Mouse (Mus musculus) lung, postnatal 0 days (tissue): Measurements from ENCODE around the gene Atp5d. TPM values are rescaled to one million over a fixed set of nuclear protein-coding genes. Genes with fewer than 3 reads are reported as not detected.

Experiments used
- ATAC-seq: fragments of 200-750 bp; cut with Nextera tagmentation; 2 replicates; pipeline ENCODE4 v1.8.0; 2017; ENCODE audit warnings: moderate library complexity
- DNase-seq: peaks from one replicate; pipeline ENCODE4 v3.0.0-alpha.2; 2016; ENCODE audit warnings: low spot score
- H3K27ac ChIP-seq: fragments of 300-500 bp; sonication (generic); 2 replicates; pipeline ENCODE4 v1.5.1; 2014; ENCODE audit warnings: antibody characterized with exemption, mild to moderate bottlenecking, low read length, mixed read lengths
- H3K27me3 ChIP-seq: fragments of 300-500 bp; sonication (generic); replicated peaks from 2 replicates; pipeline ENCODE4 v1.6.1; 2014; ENCODE audit warnings: low read length, mixed read lengths; ENCODE audit not compliant: insufficient read depth
- H3K36me3 ChIP-seq: fragments of 300-500 bp; sonication (generic); 2 replicates; pipeline ENCODE4 v1.6.1; 2014; ENCODE audit warnings: low read length, mixed read lengths; ENCODE audit not compliant: insufficient read depth
- H3K4me1 ChIP-seq: fragments of 300-500 bp; sonication (generic); 2 replicates; pipeline ENCODE4 v1.6.1; 2014; ENCODE audit warnings: antibody characterized with exemption, low read depth, low read length, mixed read lengths; ENCODE audit not compliant: insufficient read depth
- H3K4me2 ChIP-seq: fragments of 300-500 bp; sonication (generic); replicated peaks from 2 replicates; pipeline ENCODE4 v1.6.1; 2014; ENCODE audit warnings: low read depth, mild to moderate bottlenecking, low read length, moderate library complexity, mixed read lengths
- H3K4me3 ChIP-seq: fragments of 300-500 bp; sonication (generic); 2 replicates; pipeline ENCODE4 v1.5.1; 2014; ENCODE audit warnings: low read depth, low read length
- H3K9ac ChIP-seq: fragments of 300-500 bp; sonication (generic); replicated peaks from 2 replicates; pipeline ENCODE4 v1.6.1; 2014; ENCODE audit warnings: low read depth, mild to moderate bottlenecking
- H3K9me3 ChIP-seq: fragments of 300-500 bp; sonication (generic); 2 replicates; pipeline ENCODE4 v1.6.1; 2016; ENCODE audit warnings: low read length, mixed read lengths
- CTCF ChIP-seq: IDR thresholded peaks from 2 replicates; pipeline ENCODE4 v1.5.1; 2016; ENCODE audit warnings: antibody characterized with exemption, mild to moderate bottlenecking
- EP300 ChIP-seq: IDR thresholded peaks from 2 replicates; pipeline ENCODE4 v1.6.1; 2016; ENCODE audit warnings: antibody characterized with exemption, mild to moderate bottlenecking, control low read depth
- WGBS: fragments of 180-500 bp; shearing (Covaris S2); extraction: QIAGEN DNeasy Blood & Tissue Kit; methylation state at CpG from one replicate; pipeline ENCODE4 v1.1.7; 2014; 5-methylcytosine and 5-hydroxymethylcytosine counted together
- polyA plus RNA-seq: library from polyadenylated mRNA; unstranded; fragments of >200 nt; fragmentation: Nextera tagmentation; extraction: Ambion mirVana; gene quantifications from 2 replicates; pipeline ENCODE4 v1.2.1, GENCODE M21; 2015

Gene Atp5d
- polyA plus RNA-seq, 1 experiment from 2014 or later: 491 TPM

- Histone ChIP-seq H3K27me3 (peaks cover 20% of the 10 kb centered on the region), H3K4me3 (peak overlapping the region; percentile 37), H3K36me3 (no peaks in the 10 kb centered on the region), H3K9ac (no peak overlapping the region), H3K27ac (no peak overlapping the region), H3K4me1 (no peaks in the 10 kb centered on the region; the same call in 1 of the 2 replicates), H3K9me3 (no peaks in the 10 kb centered on the region), H3K4me2 (peak overlapping the region; percentile 64)
- peak; percentile 73 for ATAC-seq
- peak; percentile 51 for DNase-seq
- WGBS: under 1% methylated on average over 47 of the region's 48 CpGs
- no peak for TF ChIP-seq CTCF
- TF ChIP-seq EP300: no peak
Measured at GRCm38 (mm10) chr10:80190491-80191051, 52.1 kb downstream of the Atp5d start.

- peaks cover 14% of the 10 kb centered on the region for H3K27me3 ChIP-seq
- H3K27ac ChIP-seq: no peak overlapping the region
- 86% methylated on average over 6 of the region's 6 CpGs for whole genome bisulfite sequencing
- H3K4me3 ChIP-seq: no peak overlapping the region
- H3K4me1 ChIP-seq: no peaks in the 10 kb centered on the region; the same call in 1 of the 2 replicates
- no peak overlapping the region for H3K4me2 ChIP-seq
- H3K36me3 ChIP-seq: no peaks in the 10 kb centered on the region
- no peak for TF ChIP-seq EP300
- no peak for TF ChIP-seq CTCF
- ATAC-seq: no peak
- no peak for DNase-seq
- H3K9ac ChIP-seq: no peak overlapping the region
- H3K9me3 ChIP-seq: no peaks in the 10 kb centered on the region
Measured at GRCm38 (mm10) chr10:80193976-80194375, 55.5 kb downstream of the Atp5d start.

- 66% methylated on average over 8 of the region's 8 CpGs for WGBS
- Histone ChIP-seq H3K36me3 (no peaks in the 10 kb centered on the region), H3K4me3 (no peak overlapping the region), H3K27ac (no peak overlapping the region), H3K9ac (no peak overlapping the region), H3K4me2 (no peak overlapping the region), H3K4me1 (no peaks in the 10 kb centered on the region; the same call in 1 of the 2 replicates), H3K27me3 (peaks cover 9% of the 10 kb centered on the region), H3K9me3 (no peaks in the 10 kb centered on the region)
- ATAC-seq (no peak), DNase-seq (no peak)
- TF ChIP-seq CTCF (no peak), EP300 (no peak)
Measured at GRCm38 (mm10) chr10:80194441-80194840, 56.0 kb downstream of the Atp5d start.

Other genes starting within 250 kb of the Atp5d start
- gene Cfd, start 247.8 kb upstream of the Atp5d start, polyA plus RNA-seq: not detected in 2 replicates
- gene Med16, start 229.7 kb upstream of the Atp5d start, polyA plus RNA-seq: 32.0 and 32.8 TPM in 2 replicates
- not detected in 2 replicates for gene Gm26602, start 227.8 kb upstream of the Atp5d start, polyA plus RNA-seq
- gene Kiss1r, start 221.7 kb upstream of the Atp5d start, polyA plus RNA-seq: 1.6 and 1.7 TPM in 2 replicates
- 123 and 129 TPM in 2 replicates for gene R3hdm4, start 217.4 kb upstream of the Atp5d start, polyA plus RNA-seq
- 4.8 and 7.1 TPM in 2 replicates for gene Arid3a, start 211.6 kb upstream of the Atp5d start, polyA plus RNA-seq
- gene Wdr18, start 178.5 kb upstream of the Atp5d start, polyA plus RNA-seq: 32.8 and 44.2 TPM in 2 replicates
- gene Grin3b, start 167.9 kb upstream of the Atp5d start, polyA plus RNA-seq: 0.24 and 0.32 TPM in 2 replicates
- 26.7 and 27.6 TPM in 2 replicates for gene Tmem259, start 154.3 kb upstream of the Atp5d start, polyA plus RNA-seq
- 483 and 567 TPM in 2 replicates for gene Cnn2, start 150.0 kb upstream of the Atp5d start, polyA plus RNA-seq
- 5.5 and 6.5 TPM in 2 replicates for gene Abca7, start 142.1 kb upstream of the Atp5d start, polyA plus RNA-seq
- 20.1 and 22.2 TPM in 2 replicates for gene Arhgap45, start 122.0 kb upstream of the Atp5d start, polyA plus RNA-seq
- 178 and 202 TPM in 2 replicates for gene Polr2e, start 98.8 kb upstream of the Atp5d start, polyA plus RNA-seq
- 1,058 and 1,082 TPM in 2 replicates for gene Gpx4, start 91.5 kb upstream of the Atp5d start, polyA plus RNA-seq
- 17.5 and 26.4 TPM in 2 replicates for gene Sbno2, start 33.1 kb upstream of the Atp5d start, polyA plus RNA-seq
- gene Stk11, start 22.8 kb upstream of the Atp5d start, polyA plus RNA-seq: 19.0 and 19.8 TPM in 2 replicates
- 5.1 and 5.5 TPM in 2 replicates for gene Cbarp, start 2.2 kb downstream of the Atp5d start, polyA plus RNA-seq
- gene Midn, start 9.6 kb downstream of the Atp5d start, polyA plus RNA-seq: 13.2 and 14.2 TPM in 2 replicates
- gene Cirbp, start 27.4 kb downstream of the Atp5d start, polyA plus RNA-seq: 203 and 305 TPM in 2 replicates
- 10.4 and 11.7 TPM in 2 replicates for gene 1600002K03Rik, start 34.3 kb downstream of the Atp5d start, polyA plus RNA-seq
- gene Efna2, start 40.9 kb downstream of the Atp5d start, polyA plus RNA-seq: 5.1 and 6.9 TPM in 2 replicates
- gene Mum1, start 87.8 kb downstream of the Atp5d start, polyA plus RNA-seq: 34.0 and 36.9 TPM in 2 replicates
- gene Ndufs7, start 110.5 kb downstream of the Atp5d start, polyA plus RNA-seq: 295 and 327 TPM in 2 replicates
- 23.5 and 25.4 TPM in 2 replicates for gene Gamt, start 122.4 kb downstream of the Atp5d start, polyA plus RNA-seq
- 37.8 and 38.1 TPM in 2 replicates for gene Dazap1, start 122.9 kb downstream of the Atp5d start, polyA plus RNA-seq
- gene Rps15, start 153.8 kb downstream of the Atp5d start, polyA plus RNA-seq: 651 and 741 TPM in 2 replicates
- gene Apc2, start 157.3 kb downstream of the Atp5d start, polyA plus RNA-seq: 0.57 and 0.85 TPM in 2 replicates
- gene 2310011J03Rik, start 181.9 kb downstream of the Atp5d start, polyA plus RNA-seq: 58.4 and 64.8 TPM in 2 replicates
- 3.4 and 3.7 TPM in 2 replicates for gene Pcsk4, start 190.9 kb downstream of the Atp5d start, polyA plus RNA-seq
- 15.4 and 17.6 TPM in 2 replicates for gene Reep6, start 191.3 kb downstream of the Atp5d start, polyA plus RNA-seq
- gene Adamtsl5, start 209.8 kb downstream of the Atp5d start, polyA plus RNA-seq: 6.4 and 7.3 TPM in 2 replicates
- gene Plk5, start 217.8 kb downstream of the Atp5d start, polyA plus RNA-seq: 1.00 and 1.0 TPM in 2 replicates
- 6.0 and 6.3 TPM in 2 replicates for gene Mex3d, start 249.0 kb downstream of the Atp5d start, polyA plus RNA-seq